Comparison of ENCODE assay signal across 17 mouse cellular contexts in genomic region chr12:83782669-83783068, GRCm38 (mm10). TPM values are rescaled to one million over a fixed set of nuclear protein-coding genes. Genes with fewer than 3 reads are reported as not detected.
"Had no signal": no experiment of that assay in that cellular context is flagged by ENCODE, and none has a peak within 500 bp of the region (broad histone marks: within the 10 kb centered on the region; RNA-seq: fewer than 3 reads in every experiment).

No protein-coding gene starts in this region.

- H3K27me3 ChIP-seq: limb, embryonic 12.5 days; limb, embryonic 15.5 days; midbrain, embryonic 12.5 days; midbrain, embryonic 15.5 days; neural tube, embryonic 12.5 days; neural tube, embryonic 15.5 days had no signal

- H3K9me3 ChIP-seq: limb, embryonic 12.5 days; limb, embryonic 15.5 days; midbrain, embryonic 12.5 days; midbrain, embryonic 15.5 days; neural tube, embryonic 12.5 days; neural tube, embryonic 15.5 days had no signal

- H3K4me1 ChIP-seq: limb, embryonic 12.5 days; midbrain, embryonic 15.5 days had no signal

- H3K4me2 ChIP-seq: limb, embryonic 12.5 days; limb, embryonic 15.5 days; liver, embryonic 11.5 days; lung, embryonic 14.5 days; midbrain, embryonic 12.5 days; midbrain, embryonic 15.5 days; neural tube, embryonic 12.5 days; neural tube, embryonic 15.5 days had no signal

- H3K27ac ChIP-seq: layer of hippocampus, adult 2 months; limb, embryonic 12.5 days; limb, embryonic 15.5 days; liver, embryonic 14.5 days; macrophage; midbrain, embryonic 12.5 days; midbrain, embryonic 15.5 days; neural tube, embryonic 12.5 days; neural tube, embryonic 15.5 days had no signal

- H3K36me3 ChIP-seq: limb, embryonic 12.5 days; limb, embryonic 15.5 days; midbrain, embryonic 12.5 days; midbrain, embryonic 15.5 days; neural tube, embryonic 12.5 days; neural tube, embryonic 15.5 days had no signal

- DNase-seq: kidney, adult 11 months; kidney, adult 9 months; layer of hippocampus, adult 9-11 months; liver, postnatal 0 days; lung, embryonic 14.5 days; thymus, postnatal 25 days had no signal

- H3K9ac ChIP-seq: limb, embryonic 12.5 days; limb, embryonic 15.5 days; liver, embryonic 14.5 days; liver, postnatal 0 days; lung, embryonic 14.5 days; midbrain, embryonic 12.5 days; midbrain, embryonic 15.5 days; neural tube, embryonic 12.5 days; neural tube, embryonic 15.5 days had no signal

- ATAC-seq: liver, postnatal 0 days; midbrain, embryonic 15.5 days had no signal

- H3K4me3 ChIP-seq: layer of hippocampus, adult 2 months; limb, embryonic 12.5 days; limb, embryonic 15.5 days; midbrain, embryonic 12.5 days; midbrain, embryonic 15.5 days; neural tube, embryonic 12.5 days; neural tube, embryonic 15.5 days had no signal

RNA-seq across cellular contexts. Expression of gene Papln, which starts 19.2 kb away (rescaled TPM):
- total RNA-seq: megakaryocyte, adult 5-6 weeks had no signal
- polyA plus RNA-seq: macrophage had no signal
